Mouse (Mus musculus): Measurements from ENCODE around the gene Erich3. TPM values are rescaled to one million over a fixed set of nuclear protein-coding genes. Genes with fewer than 3 reads are reported as not detected.
A peak's percentile ranks its signal among the peaks of the same experiment; 100 is the strongest.

The Erich3 gene
- polyA plus RNA-seq, 1 experiment from 2014 or later, result 0.09 TPM

DNA sequence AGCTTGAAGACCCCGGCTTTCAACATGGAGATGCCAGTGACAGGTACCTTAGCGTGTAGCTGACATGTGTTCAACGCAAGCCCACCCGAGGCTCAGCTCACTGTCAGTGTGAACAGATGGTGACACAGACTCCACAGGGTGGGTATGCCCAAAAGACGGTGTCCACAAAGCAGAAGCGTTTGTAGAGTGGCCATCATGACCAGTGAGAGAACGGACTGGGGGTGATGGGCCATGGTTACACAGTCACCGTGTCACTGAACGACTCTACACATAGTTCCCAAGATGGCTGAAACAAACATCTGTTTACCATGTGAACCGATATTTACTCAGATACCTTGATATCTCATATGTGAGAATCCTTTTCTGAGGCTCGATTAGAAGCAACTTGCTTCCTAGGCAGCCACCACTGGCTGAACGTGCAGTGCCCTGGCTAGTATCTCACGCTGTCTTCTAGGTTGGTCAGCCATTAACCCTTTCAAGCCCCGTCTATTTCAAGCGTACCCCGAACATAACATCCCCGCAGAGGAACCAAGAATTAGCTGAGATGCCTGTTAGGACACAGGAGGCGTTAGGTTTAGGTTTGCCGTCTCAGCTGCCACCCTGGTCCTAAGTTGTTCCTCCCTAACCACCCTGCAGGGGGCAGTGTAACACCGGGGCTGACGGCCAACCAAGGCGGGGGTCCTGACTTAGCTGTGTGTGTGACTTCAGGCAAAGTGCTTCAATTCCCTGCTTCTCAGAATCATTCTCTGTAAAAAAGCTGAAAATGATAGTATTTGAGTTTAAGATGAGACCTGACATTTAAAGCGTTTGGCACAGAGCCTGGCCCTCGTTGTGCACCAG lies 10.9 kb upstream of the Erich3 start:
- WGBS, result 46% methylated on average over 24 of the region's 24 CpGs
- no peak overlapping the region for H3K4me3 ChIP-seq
- H3K9me3 ChIP-seq, result no peaks in the 10 kb centered on the region
- H3K4me2 ChIP-seq, result no peak overlapping the region
- peaks cover 31% of the 10 kb centered on the region for H3K27me3 ChIP-seq
- no peak overlapping the region for H3K27ac ChIP-seq
- ATAC-seq (ENCODE audit: insufficient number of reproducible peaks, low FRiP score, low TSS enrichment, low read depth), result peak; percentile 32; the same call in 1 of the 2 replicates
- H3K4me1 ChIP-seq, result 0 out of 2 replicates have a peak, but pooled peaks cover 2% of the 10 kb centered on the region
- H3K9ac ChIP-seq, result no peak overlapping the region
- no peaks in the 10 kb centered on the region for H3K36me3 ChIP-seq

DNA sequence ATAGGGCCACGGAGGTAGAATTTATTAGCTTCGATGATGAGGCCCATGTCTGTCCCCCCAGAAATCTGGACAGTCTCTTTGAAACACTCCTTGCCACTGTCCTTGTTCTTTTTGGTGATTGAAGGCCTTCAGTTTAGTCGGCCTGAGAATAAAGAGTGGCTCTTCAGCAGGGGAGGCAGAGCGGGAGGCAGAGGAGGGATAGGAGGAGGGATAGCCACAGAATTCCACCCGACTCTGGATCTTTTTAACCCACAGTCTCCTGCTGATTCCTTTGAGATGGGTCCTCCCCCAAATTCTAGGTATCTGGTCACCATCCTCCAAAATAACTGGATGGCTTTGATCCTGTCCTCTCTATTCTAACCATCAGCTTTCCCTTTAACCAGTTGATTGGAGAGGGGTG lies 10.2 kb upstream of the Erich3 start:
- H3K9ac ChIP-seq, result no peak overlapping the region
- H3K4me2 ChIP-seq, result no peak overlapping the region
- no peaks in the 10 kb centered on the region for H3K9me3 ChIP-seq
- no peak for ATAC-seq (ENCODE audit: insufficient number of reproducible peaks, low FRiP score, low TSS enrichment, low read depth)
- H3K4me3 ChIP-seq, result no peak overlapping the region
- H3K27ac ChIP-seq, result no peak overlapping the region
- 47% methylated on average over 5 of the region's 5 CpGs for WGBS
- H3K4me1 ChIP-seq, result 0 out of 2 replicates have a peak, but pooled peaks cover 2% of the 10 kb centered on the region
- peaks cover 31% of the 10 kb centered on the region for H3K27me3 ChIP-seq
- no peaks in the 10 kb centered on the region for H3K36me3 ChIP-seq

DNA sequence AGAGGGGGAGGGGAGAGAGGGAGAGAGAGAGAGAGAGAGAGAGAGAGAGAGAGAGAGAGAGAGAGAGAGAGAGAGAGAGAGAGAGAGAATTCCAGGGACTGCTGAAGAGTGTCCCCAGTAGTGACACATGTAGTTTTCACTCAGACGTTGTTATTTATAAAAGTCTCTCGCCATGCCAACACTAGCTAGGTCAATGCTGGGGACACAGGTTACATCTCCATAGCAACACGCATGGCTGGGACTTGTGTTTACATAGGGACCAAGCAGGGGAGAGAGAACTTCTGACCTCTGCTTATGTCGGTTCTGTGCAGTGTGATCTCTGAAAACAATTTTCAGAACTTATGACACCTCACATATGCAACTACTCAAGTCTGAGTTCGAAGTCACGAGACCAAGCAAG lies 9.4 kb upstream of the Erich3 start:
- Histone ChIP-seq H3K4me2 (no peak overlapping the region), H3K27ac (no peak overlapping the region), H3K9me3 (no peaks in the 10 kb centered on the region), H3K4me1 (0 out of 2 replicates have a peak, but pooled peaks cover 2% of the 10 kb centered on the region), H3K9ac (no peak overlapping the region), H3K27me3 (peaks cover 31% of the 10 kb centered on the region), H3K36me3 (no peaks in the 10 kb centered on the region), H3K4me3 (no peak overlapping the region)
- ATAC-seq (ENCODE audit: insufficient number of reproducible peaks, low FRiP score, low TSS enrichment, low read depth), result no peak
- WGBS, result 67% methylated on average over 6 of the region's 6 CpGs

DNA sequence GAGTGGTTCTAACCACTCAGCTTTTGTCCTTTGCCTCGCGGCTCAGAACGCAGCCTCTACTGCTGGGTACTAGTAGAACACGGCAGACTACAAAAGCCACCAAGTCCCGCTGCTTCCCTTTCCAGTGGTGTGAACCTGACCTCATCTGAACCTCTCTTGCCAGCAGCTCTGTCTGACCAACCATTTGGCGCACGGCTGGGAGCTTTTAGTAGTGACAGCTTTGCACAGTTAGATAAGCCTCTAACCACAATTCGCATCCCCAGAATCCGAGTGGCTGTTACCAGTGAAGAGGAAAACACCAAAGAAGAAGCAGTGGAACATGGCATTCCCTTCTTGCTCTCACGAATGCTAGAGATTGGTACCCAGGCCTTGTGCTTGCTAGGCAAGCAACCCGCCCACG lies 8.8 kb upstream of the Erich3 start:
- Histone ChIP-seq H3K27ac (no peak overlapping the region), H3K4me3 (no peak overlapping the region), H3K9ac (no peak overlapping the region), H3K27me3 (peaks cover 24% of the 10 kb centered on the region), H3K36me3 (no peaks in the 10 kb centered on the region), H3K9me3 (no peaks in the 10 kb centered on the region), H3K4me2 (no peak overlapping the region), H3K4me1 (0 out of 2 replicates have a peak, but pooled peaks cover 2% of the 10 kb centered on the region)
- ATAC-seq (ENCODE audit: insufficient number of reproducible peaks, low FRiP score, low TSS enrichment, low read depth), result no peak
- 74% methylated on average over 12 of the region's 12 CpGs for WGBS

DNA sequence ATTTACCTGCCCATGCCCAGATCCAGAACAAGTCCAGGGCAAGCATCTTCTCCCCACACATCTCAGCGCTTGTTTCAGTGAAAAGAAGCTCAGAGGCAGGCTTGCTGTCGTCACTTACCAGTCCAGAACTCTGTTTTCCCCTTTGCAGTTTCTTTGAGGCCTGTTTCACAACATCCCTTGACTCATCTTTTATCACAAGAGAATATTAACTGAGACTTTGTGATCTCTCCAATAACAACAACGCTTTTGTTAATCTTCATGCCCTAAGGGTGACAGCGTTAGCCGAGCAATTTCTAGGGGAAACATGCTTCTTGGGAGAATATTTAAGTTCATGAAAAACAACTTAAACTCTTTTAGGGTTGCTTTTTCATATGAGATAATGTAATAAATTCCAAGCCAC lies 7.9 kb upstream of the Erich3 start:
- Histone ChIP-seq H3K27ac (no peak overlapping the region), H3K36me3 (no peaks in the 10 kb centered on the region), H3K27me3 (peaks cover 20% of the 10 kb centered on the region), H3K4me2 (no peak overlapping the region), H3K4me3 (no peak overlapping the region), H3K9ac (no peak overlapping the region), H3K4me1 (0 out of 2 replicates have a peak, but pooled peaks cover 2% of the 10 kb centered on the region), H3K9me3 (no peaks in the 10 kb centered on the region)
- ATAC-seq (ENCODE audit: insufficient number of reproducible peaks, low FRiP score, low TSS enrichment, low read depth), result no peak
- WGBS, result 78% methylated on average over 5 of the region's 5 CpGs

DNA sequence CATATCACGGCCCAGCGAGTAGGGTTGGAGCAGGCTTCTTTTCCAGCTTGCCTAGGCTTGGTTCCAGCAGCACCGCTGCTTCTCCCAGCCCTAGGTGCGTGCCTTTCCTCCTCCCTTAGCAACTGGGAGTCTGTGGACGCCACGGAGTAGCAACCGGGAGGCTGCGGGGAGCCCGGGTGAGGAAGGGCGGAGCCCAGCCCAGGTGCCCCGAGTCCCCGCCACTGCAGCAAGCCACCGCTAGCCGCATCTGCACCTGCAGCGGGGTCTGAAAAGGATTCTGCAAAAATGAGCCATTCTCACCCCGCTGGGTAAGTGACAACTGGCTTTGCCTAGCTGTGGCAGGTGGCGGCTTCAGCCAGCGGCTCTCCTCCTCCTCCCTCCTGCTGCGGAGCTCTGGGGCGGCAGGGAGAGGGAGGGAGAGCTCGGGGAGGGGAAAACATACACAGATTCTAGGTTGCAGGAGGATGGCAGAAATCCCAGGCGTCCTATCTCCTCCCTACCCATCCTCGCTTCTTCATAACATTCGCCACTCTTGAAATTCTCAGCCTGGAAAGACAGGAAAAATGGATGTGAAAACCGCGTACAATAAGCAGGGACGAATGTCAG lies 420 bp downstream of the Erich3 start:
- no peak for ATAC-seq (ENCODE audit: insufficient number of reproducible peaks, low FRiP score, low TSS enrichment, low read depth)
- 3% methylated on average over 27 of the region's 27 CpGs for WGBS
- Histone ChIP-seq H3K9ac (no peak overlapping the region), H3K27me3 (peaks cover 24% of the 10 kb centered on the region), H3K4me1 (peaks cover 14% of the 10 kb centered on the region), H3K27ac (no peak overlapping the region), H3K4me3 (peak overlapping the region; percentile 30), H3K36me3 (no peaks in the 10 kb centered on the region), H3K9me3 (no peaks in the 10 kb centered on the region), H3K4me2 (peak overlapping the region; percentile 56)

DNA sequence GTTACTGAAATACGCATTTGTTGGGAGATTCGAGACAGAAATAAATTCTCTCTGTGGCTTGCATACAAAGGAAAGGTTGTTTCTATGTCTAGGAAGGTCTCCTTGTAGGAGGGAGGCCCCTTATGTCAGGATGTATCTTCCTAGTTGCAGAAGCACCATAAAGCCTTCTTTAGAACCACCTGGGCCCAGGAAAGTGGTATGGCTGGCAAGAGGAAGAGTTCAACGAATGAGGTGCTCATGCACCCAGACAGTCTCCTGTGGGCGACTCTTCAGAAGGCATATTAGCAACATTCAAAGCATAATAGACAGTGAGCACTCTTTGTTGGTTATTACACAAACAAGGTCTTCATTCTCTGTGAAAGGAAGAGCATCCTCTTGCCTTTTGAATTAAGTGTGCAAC lies 977 bp downstream of the Erich3 start:
- WGBS, result 39% methylated on average over 4 of the region's 4 CpGs

DNA sequence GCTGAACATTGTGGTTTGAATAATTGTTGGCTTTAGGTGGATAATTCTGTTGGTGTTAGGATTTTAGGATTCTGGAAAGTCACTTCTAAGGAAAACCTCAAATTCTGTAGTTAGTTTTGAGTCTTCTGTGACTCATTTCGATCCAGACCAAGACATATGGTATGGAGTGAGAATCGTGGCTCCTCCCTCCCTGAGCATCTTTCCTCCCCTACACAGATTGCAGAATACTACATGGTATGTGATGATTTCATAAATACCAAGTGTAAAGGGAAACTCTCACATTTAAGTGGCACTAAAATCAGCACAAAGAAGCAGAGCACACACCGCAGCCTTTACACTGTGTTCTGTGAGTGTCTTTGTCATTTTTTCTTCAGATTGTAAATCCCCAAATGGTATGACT lies 4.8 kb downstream of the Erich3 start:
- H3K4me1 ChIP-seq, result peaks cover 11% of the 10 kb centered on the region
- peaks cover 17% of the 10 kb centered on the region for H3K27me3 ChIP-seq
- H3K27ac ChIP-seq, result no peak overlapping the region
- no peak for ATAC-seq (ENCODE audit: insufficient number of reproducible peaks, low FRiP score, low TSS enrichment, low read depth)
- H3K4me2 ChIP-seq, result no peak overlapping the region
- H3K36me3 ChIP-seq, result no peaks in the 10 kb centered on the region
- no peak overlapping the region for H3K9ac ChIP-seq
- H3K4me3 ChIP-seq, result no peak overlapping the region
- no peaks in the 10 kb centered on the region for H3K9me3 ChIP-seq
- 75% methylated on average over 3 of the region's 3 CpGs for WGBS

More for the DNA sequence above, 977 bp downstream of the Erich3 start:
- H3K36me3 ChIP-seq, result no peaks in the 10 kb centered on the region
- H3K4me1 ChIP-seq, result peaks cover 14% of the 10 kb centered on the region
- ATAC-seq (ENCODE audit: insufficient number of reproducible peaks, low FRiP score, low TSS enrichment, low read depth), result no peak
- no peak overlapping the region for H3K9ac ChIP-seq
- no peaks in the 10 kb centered on the region for H3K9me3 ChIP-seq
- no peak overlapping the region for H3K4me2 ChIP-seq
- H3K4me3 ChIP-seq, result no peak overlapping the region
- H3K27me3 ChIP-seq, result peaks cover 24% of the 10 kb centered on the region
- no peak overlapping the region for H3K27ac ChIP-seq

DNA sequence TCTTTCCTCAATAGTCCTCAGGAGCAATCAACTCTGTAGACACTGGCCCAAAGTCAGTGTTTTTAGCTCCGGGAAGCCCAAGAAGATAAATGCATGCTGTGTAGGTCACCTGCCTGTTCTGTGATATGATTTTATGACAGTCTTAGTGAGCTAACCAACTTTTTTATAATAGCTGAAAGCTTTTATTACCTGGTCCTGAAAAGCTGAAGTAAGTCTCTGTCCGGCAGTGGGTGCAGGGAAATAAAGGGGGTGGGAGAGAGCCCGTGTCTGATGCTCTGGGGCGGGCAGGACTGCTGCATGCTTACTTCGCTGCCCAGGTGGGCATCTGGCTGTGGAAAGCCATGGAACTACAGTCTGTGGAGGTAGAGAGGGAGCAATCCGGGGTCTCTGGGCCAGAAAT lies 6.9 kb downstream of the Erich3 start:
- H3K4me3 ChIP-seq, result no peak overlapping the region
- 0 out of 2 replicates have a peak, but pooled peaks cover 2% of the 10 kb centered on the region for H3K4me1 ChIP-seq
- H3K27me3 ChIP-seq, result 0 out of 2 replicates have a peak, but pooled peaks cover under 1% of the 10 kb centered on the region
- WGBS, result 79% methylated on average over 6 of the region's 6 CpGs
- no peak for ATAC-seq (ENCODE audit: insufficient number of reproducible peaks, low FRiP score, low TSS enrichment, low read depth)
- no peak overlapping the region for H3K27ac ChIP-seq
- no peak overlapping the region for H3K4me2 ChIP-seq
- H3K9ac ChIP-seq, result no peak overlapping the region
- H3K9me3 ChIP-seq, result no peaks in the 10 kb centered on the region
- H3K36me3 ChIP-seq, result no peaks in the 10 kb centered on the region

DNA sequence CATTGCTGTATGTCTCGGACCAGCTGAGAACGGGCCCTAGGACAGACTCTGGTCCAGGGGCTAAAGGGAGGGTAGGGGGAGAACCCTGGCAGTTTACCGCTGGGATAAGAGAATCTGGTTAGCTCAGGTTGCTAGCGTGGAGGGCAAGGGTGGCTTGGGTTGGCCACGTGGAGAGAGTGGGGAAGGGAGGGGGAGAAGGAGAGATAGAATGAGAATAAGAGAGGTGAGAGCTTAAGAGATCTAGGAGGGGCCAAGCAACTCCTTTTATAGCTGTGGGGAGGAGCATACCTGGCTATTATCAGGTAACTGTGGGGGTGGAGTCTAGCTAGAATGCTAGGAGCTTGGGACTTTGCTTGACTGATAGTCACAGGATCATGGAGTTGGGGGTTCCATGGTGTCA lies 7.4 kb downstream of the Erich3 start:
- WGBS, result 63% methylated on average over 5 of the region's 5 CpGs
- Histone ChIP-seq H3K9ac (no peak overlapping the region), H3K4me2 (no peak overlapping the region), H3K27ac (no peak overlapping the region), H3K9me3 (no peaks in the 10 kb centered on the region), H3K4me1 (0 out of 2 replicates have a peak, but pooled peaks cover 2% of the 10 kb centered on the region), H3K36me3 (no peaks in the 10 kb centered on the region), H3K4me3 (no peak overlapping the region), H3K27me3 (no peaks in the 10 kb centered on the region)
- ATAC-seq (ENCODE audit: insufficient number of reproducible peaks, low FRiP score, low TSS enrichment, low read depth), result no peak

DNA sequence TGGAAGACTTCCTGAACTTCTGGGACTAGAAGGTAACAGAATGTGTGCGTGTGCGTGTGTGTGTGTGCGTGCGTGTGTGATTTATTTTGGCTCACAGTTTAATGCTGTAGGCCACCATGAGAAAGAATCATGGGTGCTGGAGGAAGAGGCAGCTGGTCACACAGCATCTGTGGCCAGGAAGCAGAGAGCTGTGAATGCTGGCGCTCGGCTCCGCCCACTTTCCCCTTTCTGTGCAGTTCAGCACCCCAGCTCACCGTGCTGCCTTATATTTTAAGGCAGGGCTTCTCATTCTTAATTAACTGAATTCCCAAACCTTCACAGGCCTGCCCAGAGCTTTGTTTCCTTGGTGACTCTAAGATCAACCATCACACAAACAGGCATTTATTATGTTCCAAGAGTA lies 9.7 kb downstream of the Erich3 start:
- no peaks in the 10 kb centered on the region for H3K36me3 ChIP-seq
- no peaks in the 10 kb centered on the region for H3K27me3 ChIP-seq
- no peaks in the 10 kb centered on the region for H3K9me3 ChIP-seq
- no peak overlapping the region for H3K4me3 ChIP-seq
- H3K4me1 ChIP-seq, result no peaks in the 10 kb centered on the region
- H3K9ac ChIP-seq, result no peak overlapping the region
- H3K27ac ChIP-seq, result no peak overlapping the region
- no peak overlapping the region for H3K4me2 ChIP-seq
- ATAC-seq (ENCODE audit: insufficient number of reproducible peaks, low FRiP score, low TSS enrichment, low read depth), result no peak
- 62% methylated on average over 8 of the region's 8 CpGs for WGBS

DNA sequence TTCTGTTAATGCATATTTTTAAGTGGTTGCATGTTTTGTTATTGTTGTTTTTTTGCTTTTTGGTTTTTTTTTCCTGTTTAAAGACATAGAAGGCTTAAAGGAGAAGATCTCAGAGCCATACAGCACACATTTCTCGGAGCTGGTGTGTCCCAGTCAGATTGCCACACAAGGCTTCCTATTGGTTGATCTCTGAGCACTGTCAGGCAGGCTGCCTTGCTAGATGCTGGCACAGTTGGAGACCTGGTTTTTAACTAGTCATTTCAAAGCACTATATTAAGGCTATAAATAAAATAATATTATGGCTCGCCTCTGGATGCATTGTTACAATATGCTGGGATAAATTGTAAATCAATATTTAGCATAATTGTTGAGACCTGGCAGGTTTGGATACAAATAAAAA lies 18.9 kb downstream of the Erich3 start:
- no peaks in the 10 kb centered on the region for H3K27me3 ChIP-seq
- no peak overlapping the region for H3K4me2 ChIP-seq
- H3K4me3 ChIP-seq, result no peak overlapping the region
- no peak overlapping the region for H3K9ac ChIP-seq
- no peaks in the 10 kb centered on the region for H3K9me3 ChIP-seq
- H3K36me3 ChIP-seq, result no peaks in the 10 kb centered on the region
- WGBS, result 61% methylated on average over 2 of the region's 2 CpGs
- no peak overlapping the region for H3K27ac ChIP-seq
- H3K4me1 ChIP-seq, result no peaks in the 10 kb centered on the region
- ATAC-seq (ENCODE audit: insufficient number of reproducible peaks, low FRiP score, low TSS enrichment, low read depth), result no peak

Measured in limb, embryonic 15.5 days (tissue).